Mouse (Mus musculus) neural tube, embryonic 14.5 days (tissue): ENCODE data around the gene Ptms. TPM values are rescaled to one million over a fixed set of nuclear protein-coding genes. Genes with fewer than 3 reads are reported as not detected.

Experiments used
- ATAC-seq: fragments of 200-750 bp; cut with Nextera tagmentation; 2 replicates; pipeline ENCODE4 v1.8.0; 2017; ENCODE audit warnings: low read depth, mild to moderate bottlenecking, moderate TSS enrichment, moderate library complexity
- H3K27ac ChIP-seq: fragments of 300-500 bp; sonication (generic); 2 replicates; pipeline ENCODE4 v1.5.1; 2014; ENCODE audit warnings: low read depth, mild to moderate bottlenecking, control low read depth, low read length, moderate library complexity, mixed read lengths
- H3K27me3 ChIP-seq: fragments of 300-500 bp; sonication (generic); 2 replicates; pipeline ENCODE4 v1.6.1; 2014; ENCODE audit warnings: low read length; ENCODE audit not compliant: control insufficient read depth, insufficient read depth
- H3K36me3 ChIP-seq: fragments of 300-500 bp; sonication (generic); 2 replicates; pipeline ENCODE4 v1.6.1; 2014; ENCODE audit warnings: low read length, mixed read lengths; ENCODE audit not compliant: control insufficient read depth, insufficient read depth
- H3K4me1 ChIP-seq: fragments of 300-500 bp; sonication (generic); 2 replicates; pipeline ENCODE4 v1.6.1; 2014; ENCODE audit warnings: low read length; ENCODE audit not compliant: control insufficient read depth, insufficient read depth
- H3K4me2 ChIP-seq: fragments of 300-500 bp; sonication (generic); 2 replicates; pipeline ENCODE4 v1.6.1; 2014; ENCODE audit warnings: mild to moderate bottlenecking, low read depth, low read length, control low read depth
- H3K4me3 ChIP-seq: fragments of 300-500 bp; sonication (generic); 2 replicates; pipeline ENCODE4 v1.5.1; 2014; ENCODE audit warnings: low read depth, low read length, control low read depth, mixed read lengths
- H3K9ac ChIP-seq: fragments of 300-500 bp; sonication (generic); replicated peaks from 2 replicates; pipeline ENCODE4 v1.6.1; 2014; ENCODE audit warnings: low read depth, mild to moderate bottlenecking, control low read depth, low read length, mixed read lengths
- H3K9me3 ChIP-seq: fragments of 300-500 bp; sonication (generic); 2 replicates; pipeline ENCODE4 v1.6.1; 2016; ENCODE audit warnings: low read length; ENCODE audit not compliant: control insufficient read depth
- WGBS: fragments of 180-500 bp; shearing (Covaris S2); extraction: QIAGEN DNeasy Blood & Tissue Kit; methylation state at CpG from one replicate; pipeline ENCODE4 v1.1.7; 2014; 5-methylcytosine and 5-hydroxymethylcytosine counted together
- polyA plus RNA-seq: library from polyadenylated mRNA; unstranded; fragments of >200 nt; fragmentation: Nextera tagmentation; extraction: Ambion mirVana; gene quantifications from 2 replicates; pipeline ENCODE4 v1.2.1, GENCODE M21; 2014

Ptms gene
- 664 and 670 TPM in 2 replicates for polyA plus RNA-seq

DNA sequence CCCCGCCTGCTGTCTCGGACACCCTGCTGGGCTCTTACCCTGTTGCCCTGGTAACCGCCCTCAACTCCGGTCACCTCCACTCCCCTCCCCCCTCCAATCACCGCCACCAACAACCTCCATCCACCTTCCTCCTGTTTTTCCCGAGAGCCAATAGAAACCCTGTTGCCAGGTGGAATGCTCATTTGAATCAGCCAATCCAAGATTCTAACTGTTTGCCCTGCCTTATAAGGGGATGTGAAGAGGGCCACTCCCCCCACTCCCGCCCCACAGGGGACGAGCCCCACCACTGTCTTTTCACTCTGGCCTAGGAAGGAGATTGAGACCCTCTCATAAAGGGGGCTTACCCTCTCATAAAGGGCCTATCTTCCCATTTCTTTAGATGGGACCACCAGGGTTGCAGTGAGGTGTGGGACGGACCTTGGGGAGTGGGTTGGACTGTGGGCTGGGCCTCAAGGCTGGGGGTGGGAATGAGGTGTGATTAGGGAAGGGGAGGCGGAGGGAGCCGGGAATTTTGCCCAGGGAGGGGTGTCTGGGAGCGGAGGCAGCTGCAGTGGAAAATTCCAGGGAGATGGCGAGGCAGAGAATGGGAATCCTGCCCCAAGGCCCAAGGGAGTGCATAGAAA lies at the start of gene Ptms:
Ptms (minus strand) TSS at position 409 of the 623 bp plus-strand sequence.
- H3K27me3 ChIP-seq: no peaks in the 10 kb centered on the region
- H3K4me2 ChIP-seq: peak within 1 kb of the TSS; percentile 100
- peak within 1 kb of the TSS; percentile 20; the same call in 1 of the 2 replicates for H3K4me3 ChIP-seq
- WGBS: 1% methylated on average over 13 of the region's 13 CpGs
- peak; percentile 85 for ATAC-seq
- H3K27ac ChIP-seq: peak within 1 kb of the TSS; percentile 100
- peaks cover 26% of the 10 kb centered on the region for H3K4me1 ChIP-seq
- peaks cover under 1% of the 10 kb centered on the region; the same call in 1 of the 2 replicates for H3K36me3 ChIP-seq
- H3K9me3 ChIP-seq: no peaks in the 10 kb centered on the region
- peak within 1 kb of the TSS; percentile 49 for H3K9ac ChIP-seq

DNA sequence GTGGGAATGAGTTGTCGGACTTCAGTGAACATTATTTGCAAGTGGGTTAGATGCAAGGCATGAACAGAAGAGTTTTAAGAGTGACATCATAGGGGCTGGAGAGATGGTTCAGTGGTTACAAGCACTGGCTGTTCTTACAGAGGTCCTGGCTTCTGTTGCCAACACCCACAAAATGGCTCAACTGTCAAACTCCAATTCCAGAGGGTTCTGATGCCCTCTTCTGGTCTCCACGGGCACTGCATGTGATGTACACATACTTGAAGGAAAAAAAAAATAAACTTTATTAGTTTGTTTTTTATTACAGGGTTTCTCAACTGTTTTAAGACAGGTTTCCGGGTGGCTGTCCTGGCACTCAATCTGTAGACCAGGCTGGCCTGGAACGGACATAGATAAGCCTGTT lies 47.9 kb upstream of the Ptms start:
- peaks cover 15% of the 10 kb centered on the region for H3K4me1 ChIP-seq
- H3K36me3 ChIP-seq: no peaks in the 10 kb centered on the region
- ATAC-seq: no peak
- no peak overlapping the region for H3K9ac ChIP-seq
- no peak overlapping the region for H3K4me3 ChIP-seq
- H3K9me3 ChIP-seq: no peaks in the 10 kb centered on the region
- 79% methylated on average over 4 of the region's 4 CpGs for WGBS
- no peak overlapping the region for H3K4me2 ChIP-seq
- H3K27ac ChIP-seq: no peak overlapping the region
- H3K27me3 ChIP-seq: no peaks in the 10 kb centered on the region

DNA sequence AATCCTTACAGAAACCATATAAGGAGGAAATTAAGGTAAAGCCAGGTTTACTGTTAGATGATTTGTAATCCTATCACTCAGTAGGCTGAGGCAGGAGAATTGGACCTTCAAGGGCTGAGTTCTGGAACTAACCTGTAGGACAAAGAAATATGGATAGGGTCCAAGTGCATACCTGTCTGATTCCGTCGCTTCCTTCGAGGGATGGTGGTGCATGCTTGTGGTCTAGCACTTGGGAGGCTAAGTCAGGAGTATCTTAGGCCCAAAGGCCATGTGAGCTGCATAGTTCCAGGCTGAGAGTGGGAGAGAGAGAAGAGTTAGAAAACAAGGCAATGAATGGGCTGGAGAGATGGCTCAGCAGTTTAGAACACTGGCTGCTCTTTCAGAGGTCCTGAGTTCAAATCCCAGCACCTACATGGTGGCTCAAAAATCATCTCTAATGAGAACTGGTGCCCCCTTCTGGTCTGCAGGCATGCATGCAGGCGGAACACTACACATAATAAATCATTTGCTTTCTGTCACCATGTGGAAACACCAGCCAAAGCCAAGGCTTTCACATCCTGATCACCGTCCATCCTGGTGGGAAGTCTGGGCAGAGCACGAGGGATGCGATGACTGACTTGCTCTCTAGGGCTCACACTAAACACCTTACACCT lies 46.7 kb upstream of the Ptms start:
- no peak for ATAC-seq
- Histone ChIP-seq H3K36me3 (0 out of 2 replicates have a peak, but pooled peaks cover 8% of the 10 kb centered on the region), H3K9ac (no peak overlapping the region), H3K27me3 (no peaks in the 10 kb centered on the region), H3K4me1 (peaks cover 15% of the 10 kb centered on the region), H3K9me3 (no peaks in the 10 kb centered on the region), H3K27ac (no peak overlapping the region), H3K4me2 (peak overlapping the region; percentile 94; the same call in 1 of the 2 replicates), H3K4me3 (no peak overlapping the region; the same call in 1 of the 2 replicates)
- 96% methylated on average over 7 of the region's 7 CpGs for WGBS

DNA sequence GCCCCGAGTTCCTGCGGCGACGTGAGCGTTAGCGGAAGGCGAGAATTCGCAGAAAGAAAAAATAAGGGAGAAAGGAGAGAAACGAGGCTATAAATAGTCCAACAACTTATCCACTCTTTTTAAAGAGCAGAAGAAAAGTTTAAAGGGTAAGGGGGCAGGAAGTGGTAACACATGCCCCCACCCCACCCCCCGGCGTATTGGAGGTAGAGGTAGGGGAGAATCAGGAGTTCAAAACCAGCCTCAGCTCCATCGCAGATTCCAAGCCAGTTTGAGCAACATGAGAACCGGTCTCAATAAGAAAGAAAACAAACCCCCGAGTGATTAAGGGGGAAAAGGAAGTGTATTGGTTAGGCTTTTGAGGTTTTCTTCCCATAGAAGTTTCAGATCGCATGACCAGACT lies 45.8 kb upstream of the Ptms start:
- Histone ChIP-seq H3K27me3 (no peaks in the 10 kb centered on the region), H3K4me1 (peaks cover 15% of the 10 kb centered on the region), H3K4me3 (peak overlapping the region; percentile 83), H3K9me3 (no peaks in the 10 kb centered on the region), H3K4me2 (peak overlapping the region; percentile 94), H3K9ac (peak overlapping the region; percentile 93), H3K36me3 (peaks cover 12% of the 10 kb centered on the region; the same call in 1 of the 2 replicates), H3K27ac (peak overlapping the region; percentile 89)
- peak; percentile 25 for ATAC-seq
- 15% methylated on average over 15 of the region's 15 CpGs for WGBS

DNA sequence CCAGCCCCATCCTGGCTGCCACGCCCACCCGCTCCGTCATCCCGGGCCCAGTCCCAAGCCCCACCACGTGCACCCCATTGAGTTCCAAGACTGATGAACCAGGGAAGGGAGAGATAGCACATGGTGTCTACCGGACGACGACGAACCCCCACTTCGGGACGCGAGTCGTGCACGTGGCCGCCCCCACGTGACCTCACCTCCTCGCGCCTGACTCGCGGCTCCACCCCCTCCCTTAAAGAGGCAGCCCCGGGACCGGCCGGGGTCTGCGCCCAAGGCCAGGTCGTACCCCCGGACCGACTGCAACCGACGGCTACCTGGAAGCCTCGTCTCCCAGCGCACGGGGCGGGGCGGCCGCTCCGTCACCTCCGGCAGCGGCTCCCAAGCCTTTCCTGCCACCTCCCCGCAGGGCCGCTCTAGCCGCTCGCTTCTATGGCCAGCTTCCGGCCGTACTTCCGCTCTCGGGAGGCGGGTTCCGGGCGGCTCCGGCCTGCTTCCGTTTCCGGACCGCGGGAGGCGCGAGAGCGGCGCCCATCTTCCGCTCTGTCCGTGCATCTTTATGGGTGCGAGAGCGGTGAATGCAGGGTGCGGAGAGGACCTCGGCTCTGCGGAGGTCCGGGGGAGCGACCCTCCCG lies 45.3 kb upstream of the Ptms start, which contains the start of gene Cops7a:
Cops7a (minus strand) TSS at position 451 of the 632 bp plus-strand sequence.
- H3K27me3 ChIP-seq: no peaks in the 10 kb centered on the region
- peak within 1 kb of the TSS; percentile 83 for H3K4me3 ChIP-seq
- H3K4me2 ChIP-seq: peak within 1 kb of the TSS; percentile 94
- 0% methylated on average over 56 of the region's 68 CpGs for WGBS
- peaks cover 12% of the 10 kb centered on the region; the same call in 1 of the 2 replicates for H3K36me3 ChIP-seq
- no peaks in the 10 kb centered on the region for H3K9me3 ChIP-seq
- peaks cover 15% of the 10 kb centered on the region for H3K4me1 ChIP-seq
- peak within 1 kb of the TSS; percentile 93 for H3K9ac ChIP-seq
- ATAC-seq: peak; percentile 95
- H3K27ac ChIP-seq: peak within 1 kb of the TSS; percentile 89

DNA sequence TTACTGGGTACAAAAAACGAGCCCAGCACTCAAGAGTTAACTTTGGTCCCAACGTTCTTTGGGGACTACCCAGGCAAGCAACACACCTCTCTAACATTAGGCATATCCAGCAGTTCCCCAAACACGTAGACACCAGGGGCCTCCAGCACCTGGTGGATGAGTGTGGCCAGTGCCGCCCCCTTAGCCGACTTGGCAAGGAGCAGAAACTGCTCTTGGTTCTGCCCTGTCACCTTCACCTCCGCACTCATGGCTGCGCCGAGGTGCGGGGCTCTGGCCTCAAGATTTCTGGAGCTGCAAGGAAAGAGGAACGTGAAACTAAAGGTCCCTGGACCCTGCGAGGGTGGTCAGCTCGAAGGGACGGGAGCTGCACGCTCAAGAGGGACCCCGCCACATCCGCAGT lies 44.7 kb upstream of the Ptms start:
- no peaks in the 10 kb centered on the region for H3K9me3 ChIP-seq
- WGBS: 46% methylated on average over 16 of the region's 16 CpGs
- peak overlapping the region; percentile 89; the same call in 1 of the 2 replicates for H3K27ac ChIP-seq
- peaks cover 15% of the 10 kb centered on the region for H3K4me1 ChIP-seq
- no peaks in the 10 kb centered on the region for H3K27me3 ChIP-seq
- H3K4me2 ChIP-seq: peak overlapping the region; percentile 94
- peak; percentile 32 for ATAC-seq
- peaks cover 17% of the 10 kb centered on the region for H3K36me3 ChIP-seq
- peak overlapping the region; percentile 93 for H3K9ac ChIP-seq
- H3K4me3 ChIP-seq: peak overlapping the region; percentile 83

DNA sequence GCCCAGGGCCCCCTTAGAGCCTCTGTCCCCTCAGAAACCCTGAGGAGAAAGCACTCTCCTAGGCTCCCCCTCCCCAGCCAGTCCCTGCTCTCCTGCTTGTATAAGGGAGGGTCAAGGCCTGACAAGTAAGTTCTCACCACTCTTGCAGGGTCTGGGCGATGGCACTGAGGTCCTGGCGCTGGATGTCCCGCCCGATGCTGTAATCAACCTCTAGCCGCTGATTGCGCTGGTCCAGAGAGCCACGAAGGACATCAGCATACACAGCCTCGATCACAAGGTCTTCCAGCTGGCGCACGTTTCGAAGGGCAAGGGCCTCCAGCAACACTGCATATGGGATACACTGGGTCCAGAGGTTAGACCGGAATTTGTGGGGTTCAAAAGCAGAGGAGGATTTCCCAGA lies 41.1 kb upstream of the Ptms start:
- H3K4me2 ChIP-seq: no peak overlapping the region
- no peak overlapping the region for H3K4me3 ChIP-seq
- H3K4me1 ChIP-seq: peaks cover 10% of the 10 kb centered on the region
- H3K27ac ChIP-seq: no peak overlapping the region
- H3K36me3 ChIP-seq: peaks cover 36% of the 10 kb centered on the region
- no peak for ATAC-seq
- WGBS: 95% methylated on average over 12 of the region's 12 CpGs
- H3K9ac ChIP-seq: no peak overlapping the region
- H3K9me3 ChIP-seq: no peaks in the 10 kb centered on the region
- H3K27me3 ChIP-seq: no peaks in the 10 kb centered on the region

DNA sequence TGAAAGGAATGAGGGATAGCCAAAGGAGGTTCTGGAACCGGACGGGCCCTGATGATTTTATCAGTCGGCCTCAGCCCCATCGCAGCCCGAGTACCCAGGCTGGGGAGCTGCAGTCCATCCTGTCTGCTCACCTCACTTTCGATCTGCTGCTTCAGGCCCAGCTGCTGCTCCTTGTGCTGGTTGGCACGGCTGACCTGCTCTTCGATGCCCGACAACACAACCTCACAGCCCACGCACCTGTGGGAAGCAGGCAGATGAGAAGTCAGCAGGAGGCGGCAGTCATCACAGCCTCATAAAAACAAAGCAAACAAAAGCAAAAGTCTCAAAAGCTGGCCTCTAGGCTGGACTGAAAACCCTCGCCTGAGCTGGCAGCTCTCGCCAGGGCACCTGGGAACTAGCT lies 40.1 kb upstream of the Ptms start:
- WGBS: 89% methylated on average over 13 of the region's 13 CpGs
- Histone ChIP-seq H3K27me3 (no peaks in the 10 kb centered on the region), H3K4me3 (no peak overlapping the region), H3K9me3 (no peaks in the 10 kb centered on the region), H3K4me1 (peaks cover 8% of the 10 kb centered on the region), H3K4me2 (no peak overlapping the region), H3K27ac (no peak overlapping the region), H3K9ac (no peak overlapping the region), H3K36me3 (peaks cover 36% of the 10 kb centered on the region)
- no peak for ATAC-seq

DNA sequence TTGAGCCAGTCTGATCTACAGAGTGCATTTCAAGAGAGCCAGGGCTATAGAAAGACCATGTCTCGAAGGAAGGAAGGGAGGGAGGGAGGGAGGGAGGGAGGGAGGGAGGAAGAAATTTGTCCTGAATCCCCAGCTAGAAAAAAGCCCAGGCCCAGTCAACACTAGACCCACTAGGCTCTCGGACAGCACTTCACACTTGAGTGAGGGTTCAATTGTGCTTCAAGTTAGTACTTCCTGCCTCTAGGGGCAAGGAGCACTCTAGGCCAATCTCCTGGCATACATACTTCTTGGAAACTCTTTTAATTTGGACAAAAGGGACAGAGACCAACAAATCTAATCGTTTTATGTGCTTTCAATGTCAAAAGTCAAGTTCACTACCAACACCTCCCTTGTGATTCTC lies 38.2 kb upstream of the Ptms start:
- Histone ChIP-seq H3K4me1 (no peaks in the 10 kb centered on the region), H3K4me2 (no peak overlapping the region), H3K9me3 (no peaks in the 10 kb centered on the region), H3K27me3 (no peaks in the 10 kb centered on the region), H3K9ac (no peak overlapping the region), H3K27ac (no peak overlapping the region), H3K36me3 (peaks cover 36% of the 10 kb centered on the region), H3K4me3 (no peak overlapping the region)
- no peak for ATAC-seq
- WGBS: 93% methylated on average over 3 of the region's 3 CpGs
